Mouse (Mus musculus): ENCODE data around the gene Lrrk1.
A peak's percentile ranks its signal among the peaks of the same experiment; 100 is the strongest.

Gene Lrrk1

DNA sequence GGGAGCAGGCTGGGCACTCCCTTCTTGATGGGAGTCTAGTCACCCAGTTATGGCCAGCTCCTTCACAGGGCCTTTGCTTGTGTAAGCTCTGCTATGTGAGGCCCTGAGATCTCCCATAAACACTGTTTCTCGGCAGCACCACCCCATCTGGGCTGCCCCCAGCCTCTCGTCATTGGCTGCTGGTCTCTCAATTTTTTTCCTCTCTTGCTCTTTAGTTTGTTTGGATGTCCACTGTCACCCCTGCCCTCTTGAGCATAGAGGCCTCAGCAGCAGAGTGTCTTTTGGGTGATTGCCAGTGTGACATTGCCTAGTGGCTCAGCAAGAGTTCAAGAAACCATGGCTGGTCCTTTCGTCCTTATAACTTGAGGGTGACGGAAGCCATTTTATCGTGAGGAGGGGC, 130.9 kb downstream of the Lrrk1 start:
- DNase-seq (ENCODE audit: low read depth, low spot score) = no peak

DNA sequence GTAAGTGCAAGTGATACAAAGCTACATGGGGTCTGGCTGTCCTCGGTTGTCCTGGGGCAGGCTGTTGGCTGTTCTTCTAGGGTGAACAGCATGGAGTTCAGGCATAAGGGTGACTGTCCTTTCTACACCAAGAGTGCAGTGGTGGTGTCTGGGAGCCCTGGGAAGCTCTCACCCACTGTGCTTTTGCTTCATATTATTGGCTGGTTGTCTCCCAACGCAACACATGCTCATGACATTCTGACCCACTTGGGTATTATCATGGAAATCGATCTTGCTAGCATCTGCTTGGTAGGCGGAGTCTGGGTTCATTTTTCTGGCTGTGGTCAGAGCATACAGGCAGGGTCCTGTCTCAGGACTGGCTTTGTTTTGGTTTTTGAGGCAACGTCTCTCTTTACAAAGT, 131.7 kb downstream of the Lrrk1 start:
- DNase-seq (ENCODE audit: low read depth, low spot score) = no peak

DNA sequence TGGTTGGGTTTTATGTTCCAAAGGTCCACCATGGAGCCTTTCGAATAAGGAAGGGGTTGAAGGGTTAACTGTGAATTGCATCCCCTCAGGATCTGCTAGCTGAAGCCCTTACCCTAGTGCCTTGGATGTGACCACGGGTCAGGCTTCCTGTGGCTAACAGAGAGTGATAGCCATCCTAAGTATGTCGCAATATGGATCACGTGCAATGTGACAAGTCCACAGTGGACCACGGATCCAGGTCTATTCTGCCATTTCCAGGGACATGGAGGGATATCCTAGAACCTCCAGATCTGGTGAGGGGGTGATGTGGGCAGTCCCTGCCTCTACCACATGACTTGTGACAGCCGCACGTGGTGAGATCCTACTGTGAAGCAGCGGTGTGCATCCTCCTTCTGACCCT, 133.2 kb downstream of the Lrrk1 start:
- no peak for DNase-seq (ENCODE audit: low read depth, low spot score)

DNA sequence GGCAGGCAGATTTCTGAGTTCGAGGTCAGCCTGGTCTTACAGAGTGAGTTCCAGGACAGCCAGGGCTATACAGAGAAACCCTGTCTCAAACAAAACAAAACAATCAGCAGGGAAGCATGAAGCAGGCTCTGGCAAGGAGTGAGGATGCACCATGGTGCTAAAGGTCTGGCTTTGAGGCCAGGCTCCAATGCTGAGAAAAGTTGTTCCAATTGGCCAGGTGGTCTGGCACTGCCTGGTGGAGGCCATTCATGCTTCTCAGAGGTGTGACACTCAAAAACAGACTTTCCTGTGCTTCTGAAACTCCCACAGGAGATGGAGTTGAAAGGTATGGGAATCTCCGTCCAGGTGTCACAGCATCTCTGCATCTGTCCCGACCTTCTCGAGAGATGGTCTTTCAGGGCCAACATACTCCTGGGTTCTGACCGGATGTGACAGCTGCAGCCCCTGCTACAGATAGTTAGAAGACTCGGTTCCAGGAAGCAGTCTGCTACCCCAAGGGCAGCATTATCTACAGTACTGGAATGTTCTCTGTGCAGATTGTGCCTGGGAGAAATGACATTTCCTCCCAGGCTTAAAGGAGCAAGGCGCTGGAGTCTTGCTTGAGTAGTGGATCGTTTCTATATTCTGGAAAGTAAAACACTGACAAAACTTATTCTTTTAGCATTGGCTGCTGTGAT, 134.0 kb downstream of the Lrrk1 start:
- no peak for DNase-seq (ENCODE audit: low read depth, low spot score)

DNA sequence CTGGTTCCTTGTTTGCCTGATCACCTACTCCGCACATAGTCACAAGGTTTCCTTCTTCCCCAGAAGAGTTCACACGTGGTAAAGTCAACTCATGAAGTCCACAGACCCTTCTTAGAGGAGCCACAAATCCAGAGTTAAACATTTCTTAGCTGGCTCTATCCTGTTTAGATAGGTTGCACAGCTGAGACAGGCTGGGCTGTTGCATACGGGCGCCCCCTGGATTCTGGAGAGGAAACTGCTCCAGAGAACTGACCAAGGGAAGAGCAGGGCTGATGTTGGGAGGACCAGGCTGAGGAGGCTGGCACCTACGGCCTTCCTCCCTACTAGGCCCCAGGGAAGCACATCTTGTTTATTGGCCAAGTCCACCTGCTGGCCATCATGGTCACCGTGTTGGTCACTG, 138.1 kb downstream of the Lrrk1 start:
- peak; percentile 56 for DNase-seq (ENCODE audit: low read depth, low spot score)

DNA sequence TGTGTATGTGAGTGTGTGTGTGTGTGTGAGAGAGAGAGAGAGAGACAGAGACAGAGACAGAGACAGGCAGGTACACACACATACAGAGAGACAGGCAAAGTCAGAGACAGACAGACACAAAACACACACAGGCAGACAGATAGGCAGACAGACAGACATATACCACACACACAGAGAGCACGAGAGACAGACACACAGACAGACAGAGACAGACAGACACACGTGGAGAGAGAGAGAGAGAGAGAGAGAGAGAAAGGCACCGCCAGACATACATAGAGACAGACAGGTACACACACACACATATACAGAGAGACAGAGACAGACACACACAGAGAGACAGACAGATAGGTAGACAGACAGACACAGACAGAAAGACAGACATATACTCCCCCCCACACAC, 138.7 kb downstream of the Lrrk1 start:
- DNase-seq (ENCODE audit: low read depth, low spot score) = no peak

DNA sequence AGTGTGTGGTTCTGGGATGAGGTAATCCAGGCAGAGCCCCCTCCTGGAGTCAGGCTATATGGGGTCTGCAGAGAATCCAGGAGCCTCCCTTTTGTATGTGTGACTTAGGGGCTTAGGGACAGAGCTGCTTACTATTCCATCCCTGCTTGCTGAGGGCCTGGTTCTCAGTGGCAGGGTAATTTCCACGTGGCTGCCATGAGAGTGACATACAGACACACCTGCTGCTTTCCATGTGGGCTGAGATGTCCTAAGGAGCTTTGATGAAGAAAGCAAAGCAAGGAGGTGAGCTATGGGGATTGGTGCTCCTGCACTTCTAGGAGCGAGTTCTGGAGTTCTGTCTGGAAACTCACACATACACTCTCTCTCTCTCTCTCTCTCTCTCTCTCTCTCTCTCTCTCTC, 139.1 kb downstream of the Lrrk1 start:
- no peak for DNase-seq (ENCODE audit: low read depth, low spot score)

DNA sequence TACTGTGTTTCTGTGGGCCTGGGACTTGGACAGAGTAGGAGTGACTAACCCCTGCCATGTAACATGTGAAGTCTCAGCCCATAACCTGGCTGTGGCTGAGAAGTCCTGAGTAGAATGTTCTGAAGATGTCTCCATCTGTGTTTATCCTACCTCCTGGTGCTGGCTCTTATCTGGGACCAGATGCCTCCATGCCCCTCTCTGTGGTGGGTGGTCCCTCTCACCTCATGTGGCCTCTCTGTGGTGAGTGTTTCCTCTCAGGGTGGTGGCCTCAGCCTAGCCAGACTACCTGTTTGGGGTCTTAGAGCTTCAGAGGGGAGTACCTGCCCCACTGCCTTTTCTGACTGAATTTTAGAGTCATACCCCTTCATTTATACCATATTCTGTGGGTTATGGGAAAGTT, 139.9 kb downstream of the Lrrk1 start:
- DNase-seq (ENCODE audit: low read depth, low spot score) = no peak

DNA sequence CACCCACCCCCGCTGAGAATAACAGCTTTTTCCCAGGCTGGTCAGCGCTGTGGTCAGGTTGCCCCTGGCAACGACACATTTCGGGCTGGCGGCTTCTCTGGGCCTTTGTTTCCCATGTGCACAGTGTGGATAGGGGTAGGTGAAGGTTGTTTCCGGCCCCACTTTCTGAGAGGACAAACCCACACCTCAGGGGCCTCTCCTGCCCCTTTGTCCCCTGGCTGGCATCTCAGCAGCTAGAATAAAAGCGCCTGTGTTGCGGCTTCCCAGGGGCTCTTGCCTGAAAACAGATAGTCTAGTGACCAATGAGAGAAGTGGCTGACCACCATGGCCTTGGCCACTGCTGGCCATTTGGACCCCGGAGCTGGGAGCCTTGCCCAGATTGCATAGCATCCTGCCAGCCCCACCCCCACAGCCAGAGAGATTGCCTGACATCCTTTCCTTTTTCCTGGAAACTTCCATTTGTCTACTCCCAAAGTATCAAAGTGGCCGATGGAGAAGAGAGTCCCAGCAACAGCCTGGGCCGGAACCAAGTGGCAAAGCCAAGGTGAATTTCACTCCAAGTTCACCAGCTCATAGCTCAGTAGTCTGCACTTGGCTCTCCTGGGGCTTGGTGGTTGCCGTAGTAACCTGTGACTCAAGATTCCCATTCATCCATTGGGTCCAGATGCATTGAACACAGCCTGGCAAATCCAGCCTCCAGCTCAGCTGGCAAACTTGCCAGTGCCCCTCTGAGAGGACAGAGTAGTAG, 140.7 kb downstream of the Lrrk1 start:
- peak; percentile 46 for DNase-seq (ENCODE audit: low read depth, low spot score)

DNA sequence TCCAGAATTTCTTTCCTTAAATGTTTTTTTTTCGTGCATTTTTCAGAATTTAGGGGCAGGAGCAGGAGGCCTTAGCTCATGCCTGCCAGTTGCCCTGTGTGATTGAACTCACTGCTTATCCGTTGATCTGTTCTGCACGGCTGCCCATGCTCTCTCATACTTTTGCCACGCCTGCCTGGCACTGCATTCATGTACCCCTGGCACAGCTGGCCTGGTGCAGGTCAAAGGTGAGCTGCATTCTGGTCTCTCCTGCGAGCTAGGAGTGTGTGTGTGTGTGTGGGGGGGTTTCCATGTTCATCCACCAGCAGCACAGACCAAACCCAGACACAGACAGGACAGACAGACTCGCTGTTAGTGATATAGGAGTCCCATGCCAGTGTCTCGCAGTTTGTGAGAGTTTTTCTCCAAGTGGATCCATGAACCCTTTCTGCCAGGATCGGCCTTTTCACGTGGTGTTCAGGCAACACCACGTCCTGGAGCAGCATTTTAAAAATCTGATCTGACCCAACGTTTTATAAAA, 141.4 kb downstream of the Lrrk1 start:
- no peak for DNase-seq (ENCODE audit: low read depth, low spot score)

DNA sequence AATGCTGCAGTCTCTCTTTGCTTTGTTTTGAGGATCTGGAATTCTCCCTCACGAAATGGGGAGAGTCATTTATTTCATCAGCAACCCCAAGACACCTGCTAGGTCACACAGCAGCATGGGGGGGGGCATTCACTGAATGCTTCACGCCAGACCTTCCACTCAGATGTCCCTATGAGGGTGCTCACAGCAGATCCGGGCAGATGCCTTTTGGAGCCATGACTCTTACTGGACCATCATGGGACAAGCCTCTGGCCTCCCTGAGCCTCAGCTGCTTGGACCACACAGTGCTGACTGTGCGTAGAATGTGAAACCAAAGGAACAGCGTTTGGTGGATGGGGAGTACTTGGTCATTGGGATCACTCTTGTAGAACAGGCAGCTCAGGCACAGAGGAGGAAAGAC, 142.5 kb downstream of the Lrrk1 start:
- DNase-seq (ENCODE audit: low read depth, low spot score) = no peak

DNA sequence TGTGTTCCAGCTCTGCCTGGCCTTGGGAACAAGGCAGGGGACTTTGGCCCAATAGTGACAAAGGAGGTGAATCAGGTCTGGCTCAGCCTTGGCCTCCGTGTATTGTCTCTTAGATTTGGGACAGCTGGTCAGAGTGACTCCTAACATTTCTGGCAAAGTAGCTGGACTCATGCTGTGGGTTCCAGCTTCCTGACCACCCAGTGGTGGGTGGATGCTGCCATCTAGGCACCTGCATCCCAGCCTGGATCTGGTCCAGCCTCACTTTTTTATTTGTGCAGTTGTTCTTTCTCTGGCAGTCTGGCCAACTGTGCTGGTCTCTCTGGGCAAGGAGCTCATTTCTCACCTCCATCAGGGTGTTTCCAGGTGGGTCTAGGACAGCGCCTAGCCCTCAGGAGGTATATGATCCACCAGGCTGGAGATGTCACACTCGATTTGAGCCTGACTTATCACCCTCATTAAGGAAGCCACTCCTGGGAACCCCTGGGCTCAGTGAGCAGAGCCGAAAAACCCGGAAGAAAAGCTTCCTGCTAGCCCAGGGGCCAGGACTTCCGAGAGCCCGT, 144.3 kb downstream of the Lrrk1 start:
- no peak for DNase-seq (ENCODE audit: low read depth, low spot score)

DNA sequence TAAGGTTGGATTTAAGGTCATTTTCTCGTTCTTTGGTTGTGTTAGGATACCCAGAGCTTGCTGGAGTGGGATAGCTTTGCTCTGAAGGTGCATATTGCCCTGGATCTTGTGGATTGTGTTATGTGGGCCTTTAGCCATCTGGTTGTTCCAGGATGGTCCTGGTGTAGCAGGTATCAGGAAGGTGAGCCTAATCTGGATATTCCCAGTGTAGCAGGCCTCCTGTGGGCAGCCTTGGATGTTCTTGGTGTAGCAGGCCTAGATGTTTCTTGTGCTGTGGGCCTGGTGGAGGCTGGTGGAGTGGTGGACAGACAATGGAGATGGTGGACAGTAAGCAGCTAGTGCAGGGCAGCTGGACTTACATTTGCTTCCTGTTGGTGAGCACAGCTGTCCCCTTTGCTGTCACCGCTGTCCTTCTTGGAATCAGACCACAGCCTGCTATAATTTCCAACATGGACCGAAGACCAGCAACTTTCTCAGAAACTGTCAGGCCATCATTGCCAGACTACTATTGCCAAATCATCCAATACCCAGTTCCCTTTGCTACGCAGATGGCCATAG, 146.2 kb downstream of the Lrrk1 start:
- no peak for DNase-seq (ENCODE audit: low read depth, low spot score)

DNA sequence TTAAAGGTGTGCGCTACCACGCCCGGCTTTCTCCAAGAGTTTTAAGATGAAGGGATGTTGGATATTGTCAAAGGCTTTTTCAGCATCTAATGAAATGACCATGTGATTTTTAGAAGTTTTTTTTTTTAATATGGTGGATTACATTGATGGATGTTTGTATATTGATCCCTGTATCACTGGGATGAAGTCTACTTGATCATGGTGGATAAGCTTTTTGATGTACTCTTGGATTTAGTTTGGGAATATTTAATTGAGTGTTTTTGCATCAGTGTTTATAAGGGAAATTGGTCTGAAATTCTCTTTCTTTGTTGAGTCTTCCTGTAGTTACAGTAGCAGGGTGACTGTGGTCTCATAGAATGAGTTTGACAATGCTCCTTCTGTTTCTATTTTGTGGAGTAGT, 150.0 kb downstream of the Lrrk1 start:
- no peak for DNase-seq (ENCODE audit: low read depth, low spot score)

DNA sequence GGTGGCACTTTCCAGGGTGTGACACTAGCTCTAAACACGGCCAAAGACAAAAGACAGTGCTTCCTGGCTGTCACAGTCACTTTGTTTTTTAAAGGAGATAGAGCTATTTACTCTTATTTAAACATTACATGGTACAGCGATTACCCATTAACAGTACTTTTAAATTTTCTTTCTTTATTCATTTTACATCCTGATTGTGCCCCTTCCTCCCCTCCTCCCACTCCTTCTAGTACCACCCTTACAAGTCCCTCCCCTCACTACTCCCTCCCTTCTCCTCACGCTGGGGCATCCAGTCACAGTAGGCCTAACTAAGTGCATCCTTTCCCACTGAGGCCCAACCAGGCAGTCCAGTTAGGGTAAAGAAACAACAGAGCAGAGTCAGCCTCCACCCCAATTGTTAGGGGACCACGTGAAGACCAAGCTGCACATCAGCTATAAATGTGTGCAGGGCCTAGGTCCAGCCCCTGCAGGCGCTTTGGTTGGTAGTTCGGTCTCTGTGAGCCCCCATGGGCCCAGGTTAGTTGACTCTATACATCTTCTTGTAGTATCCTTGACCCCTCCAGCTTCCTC, 154.1 kb downstream of the Lrrk1 start:
- peak; percentile 63 for DNase-seq (ENCODE audit: low read depth, low spot score)

DNA sequence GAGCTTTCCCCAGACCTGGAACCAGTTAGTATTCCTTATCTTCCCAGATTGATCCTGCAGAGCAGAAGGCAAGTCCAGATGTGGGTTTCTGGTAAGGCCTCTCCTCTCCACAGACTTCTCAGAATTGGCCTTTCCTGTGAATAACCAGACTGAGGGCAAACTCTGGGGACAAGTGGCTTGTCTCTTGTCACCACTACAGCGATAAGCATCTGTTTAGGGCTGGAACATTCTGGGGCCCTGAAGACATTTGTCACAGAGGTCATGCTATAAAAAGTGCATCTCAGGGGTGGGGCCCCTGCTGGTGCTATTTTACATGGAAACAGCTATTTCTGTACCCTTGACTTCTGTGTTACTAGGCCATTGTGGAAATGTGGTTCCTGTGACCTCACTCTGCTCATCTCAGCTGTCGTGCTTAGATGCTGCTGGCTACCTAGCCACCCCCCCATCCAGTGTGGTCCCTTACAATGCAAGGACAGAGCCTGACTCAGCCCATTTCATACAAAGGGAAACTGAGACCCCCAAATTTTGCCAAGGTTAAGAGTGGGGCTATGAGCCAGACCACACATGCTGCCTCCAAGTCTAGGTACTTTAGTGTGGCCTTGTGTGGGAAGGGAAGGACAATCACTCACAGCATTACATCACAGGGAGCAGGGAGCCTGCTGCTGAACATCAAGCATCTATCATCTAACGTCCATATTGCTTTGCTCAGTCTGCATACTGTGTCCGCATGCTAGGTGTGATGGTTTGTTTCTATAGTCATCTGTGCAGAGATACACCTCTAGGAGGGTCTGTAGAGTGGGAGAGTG, 154.8 kb downstream of the Lrrk1 start:
- DNase-seq (ENCODE audit: low read depth, low spot score) = no peak

DNA sequence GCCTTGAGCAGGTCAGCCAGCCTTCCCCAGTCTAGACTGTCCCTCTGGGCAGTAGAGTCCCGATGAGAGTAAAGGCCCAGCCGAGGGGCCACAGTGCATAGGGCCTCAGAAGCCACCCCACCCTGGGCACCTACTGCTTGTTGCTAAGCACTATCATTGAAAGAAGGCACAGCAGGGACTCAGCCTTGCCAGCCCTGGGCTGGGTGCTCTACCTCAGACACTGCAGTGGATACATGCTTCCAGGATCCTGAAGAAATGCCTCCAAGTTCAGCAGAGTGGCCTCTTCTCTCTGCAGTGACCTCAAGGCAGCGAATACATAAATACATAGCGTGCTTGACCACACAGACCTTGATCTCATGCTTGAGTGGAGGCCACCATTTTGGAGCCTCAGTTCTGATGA, 156.3 kb downstream of the Lrrk1 start:
- no peak for DNase-seq (ENCODE audit: low read depth, low spot score)

DNA sequence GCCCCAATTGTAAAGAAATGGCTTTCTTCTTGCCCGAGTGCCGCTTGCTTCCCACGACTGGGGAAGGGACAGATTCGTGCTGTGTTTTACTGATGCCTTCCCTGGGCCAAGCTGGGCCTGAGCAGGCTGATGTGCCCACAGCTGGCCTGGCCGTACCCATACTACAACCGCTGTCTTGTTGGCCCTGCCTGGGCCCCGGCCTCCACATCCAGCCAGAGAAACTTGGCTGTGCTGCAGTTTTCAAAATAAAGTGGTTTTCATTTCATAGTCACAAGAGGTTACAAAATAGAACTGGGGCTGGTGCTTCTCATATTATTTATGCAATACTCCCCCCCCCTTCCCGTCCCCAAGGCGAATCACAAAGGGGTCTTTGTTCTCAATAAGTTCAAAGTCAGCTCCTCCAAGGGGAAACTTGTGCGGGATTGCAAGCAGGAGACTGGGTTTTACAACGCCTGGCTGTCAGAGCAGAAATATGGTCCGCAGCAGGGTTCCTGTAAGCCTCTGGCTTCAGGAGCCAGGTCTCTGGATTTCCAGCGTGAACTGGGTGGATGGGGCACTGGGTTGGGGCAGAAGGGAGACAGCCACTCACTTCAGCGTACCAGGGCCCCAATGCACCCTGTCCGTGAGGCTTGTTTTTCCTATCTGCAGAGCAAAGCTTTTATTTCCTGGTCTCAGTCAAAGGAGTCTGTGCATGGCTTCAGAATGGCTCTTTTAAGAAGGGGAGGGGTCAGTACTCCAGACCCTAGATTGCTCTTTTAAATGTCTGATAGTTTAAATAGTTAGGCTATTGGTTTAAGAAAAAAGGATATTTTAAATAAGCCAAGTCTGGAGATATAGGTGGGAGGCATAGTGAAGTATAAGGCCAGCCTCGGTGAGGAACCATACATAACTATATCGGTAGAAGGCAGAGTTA, 157.3 kb downstream of the Lrrk1 start:
- DNase-seq (ENCODE audit: low read depth, low spot score) = no peak

DNA sequence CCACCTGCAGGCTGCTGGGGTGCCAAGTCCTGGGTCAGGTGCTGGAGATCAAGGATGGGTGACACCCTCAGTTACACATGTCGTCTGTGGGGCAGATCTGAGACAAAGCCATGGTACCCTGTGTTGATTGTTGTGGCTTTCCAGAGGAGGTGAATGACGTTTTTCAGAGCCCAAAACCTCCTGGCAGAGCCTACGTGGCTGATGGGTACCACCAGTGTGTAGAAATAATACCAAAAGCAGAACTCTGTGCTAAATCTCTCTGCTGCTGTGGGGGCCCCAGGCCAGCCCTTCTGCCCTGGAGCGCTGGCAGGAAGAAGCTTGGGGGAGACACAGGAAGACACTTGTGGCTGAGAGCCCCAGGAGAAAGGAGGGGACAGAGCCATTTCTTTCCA, 157.9 kb downstream of the Lrrk1 start:
- DNase-seq (ENCODE audit: low read depth, low spot score) = no peak

DNA sequence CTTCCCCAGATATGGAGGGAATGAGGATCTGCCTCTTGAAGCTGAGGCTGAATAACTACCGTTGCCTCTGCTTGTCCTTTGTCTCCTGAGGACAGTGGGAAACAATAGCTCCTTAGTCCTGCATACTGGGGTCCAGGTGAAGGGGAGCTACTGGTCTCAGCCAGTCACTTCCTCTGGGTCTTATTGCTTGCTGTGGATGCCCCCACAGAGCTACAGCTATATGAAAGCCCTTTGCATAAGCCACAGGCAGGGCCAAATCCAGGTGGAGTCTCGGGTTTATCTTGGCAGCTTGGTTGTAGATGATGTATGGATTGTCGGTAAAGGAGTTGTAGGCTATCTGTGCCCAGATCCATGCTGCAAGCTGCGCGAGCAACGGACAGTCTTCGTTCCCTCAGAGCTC, 158.7 kb downstream of the Lrrk1 start:
- peak; percentile 21 for DNase-seq (ENCODE audit: low read depth, low spot score)

DNA sequence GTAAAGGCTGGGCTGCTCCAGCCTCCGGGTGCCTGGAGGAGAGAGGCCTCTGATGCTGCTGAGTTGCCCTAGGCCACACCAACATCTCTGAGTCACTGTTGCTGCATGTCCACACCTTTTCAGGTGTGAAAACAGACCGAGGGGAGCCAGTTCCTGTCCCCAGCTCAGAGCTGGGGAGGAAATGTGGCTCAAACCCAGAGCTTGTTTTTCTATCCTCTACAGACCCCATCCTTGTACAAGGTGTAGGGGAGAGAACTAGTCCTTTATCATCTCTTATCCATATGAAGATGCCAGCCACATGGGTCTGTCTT, 159.6 kb downstream of the Lrrk1 start:
- no peak for DNase-seq (ENCODE audit: low read depth, low spot score)
